Mouse (Mus musculus) gastrocnemius, postnatal 14 days (tissue): ENCODE data around the gene Synj2. TPM values are rescaled to one million over a fixed set of nuclear protein-coding genes. Genes with fewer than 3 reads are reported as not detected.

Experiments used
- DNase-seq: peaks from one replicate; pipeline ENCODE4 v3.0.0; 2021; ENCODE audit warnings: mixed read lengths
- intact Hi-C: fragments of 180-260 bp; cut with DNase I; formaldehyde crosslinking; loops from one replicate; pipeline ENCODE4 v1.15.1; 2025; ENCODE audit warnings: low total_unique reads
- total RNA-seq, 2 experiments: library from RNA; stranded (reverse); gene quantifications; 2 replicates each; pipeline ENCODE4 v1.2.3; 2021

Gene Synj2
- total RNA-seq, 2 experiments from 2014 or later = 28.9 to 44.4 TPM

GRCm38 (mm10) chr17:5929031-5929430 is 12.0 kb upstream of the Synj2 start:
- DNase-seq = no peak
- intact Hi-C loops = no loop called here

- no peak for DNase-seq
- intact Hi-C loops = no loop called here
Measured at GRCm38 (mm10) chr17:5932161-5932560, 8.9 kb upstream of the Synj2 start.

- intact Hi-C loops = no loop called here
- DNase-seq = peak; percentile 80
Measured at GRCm38 (mm10) chr17:5934554-5935324, 6.3 kb upstream of the Synj2 start.

GRCm38 (mm10) chr17:5935680-5936079 is 5.4 kb upstream of the Synj2 start:
- intact Hi-C loops = no loop called here
- DNase-seq = no peak

GRCm38 (mm10) chr17:5936276-5936675 is 4.8 kb upstream of the Synj2 start:
- no peak for DNase-seq
- intact Hi-C loops = no loop called here

- DNase-seq = no peak
- intact Hi-C loops = no loop called here
Measured at GRCm38 (mm10) chr17:5937441-5937840, 3.6 kb upstream of the Synj2 start.

- DNase-seq = no peak
- intact Hi-C loops = loop anchor here (5.0 kb wide), 2 partner anchors 47 to 77 kb away; no protein-coding TSS in a partner anchor
Measured at GRCm38 (mm10) chr17:5939871-5940270, 1.2 kb upstream of the Synj2 start.

- intact Hi-C loops = loop anchor here (5.0 kb wide), 2 partner anchors 47 to 77 kb away; no protein-coding TSS in a partner anchor
- DNase-seq = peak; percentile 85
Measured at GRCm38 (mm10) chr17:5940792-5941191, 288 bp upstream of the Synj2 start.

- no peak for DNase-seq
- intact Hi-C loops = loop anchor here (5.0 kb wide), 2 partner anchors 45 to 75 kb away; no protein-coding TSS in a partner anchor
Measured at GRCm38 (mm10) chr17:5942156-5942555, 1.1 kb downstream of the Synj2 start.

- no peak for DNase-seq
- intact Hi-C loops = loop anchor here (5.0 kb wide), 2 partner anchors 44 to 74 kb away; no protein-coding TSS in a partner anchor
Measured at GRCm38 (mm10) chr17:5943053-5943452, 2.0 kb downstream of the Synj2 start.

- no peak for DNase-seq
- intact Hi-C loops = no loop called here
Measured at GRCm38 (mm10) chr17:5947039-5947438, 6.0 kb downstream of the Synj2 start.

GRCm38 (mm10) chr17:5952455-5952854 is 11.4 kb downstream of the Synj2 start:
- no peak for DNase-seq

GRCm38 (mm10) chr17:5956350-5957000 is 15.4 kb downstream of the Synj2 start:
- intact Hi-C loops = no loop called here
- DNase-seq = no peak

More at GRCm38 (mm10) chr17:5952455-5952854, 11.4 kb downstream of the Synj2 start:
- intact Hi-C loops = no loop called here

GRCm38 (mm10) chr17:5957097-5957496 is 16.0 kb downstream of the Synj2 start:
- no peak for DNase-seq
- intact Hi-C loops = no loop called here

- intact Hi-C loops = no loop called here
- no peak for DNase-seq
Measured at GRCm38 (mm10) chr17:5958229-5958628, 17.1 kb downstream of the Synj2 start.

- intact Hi-C loops = no loop called here
- no peak for DNase-seq
Measured at GRCm38 (mm10) chr17:5958636-5959035, 17.6 kb downstream of the Synj2 start.

GRCm38 (mm10) chr17:5959096-5959495 is 18.0 kb downstream of the Synj2 start:
- intact Hi-C loops = no loop called here
- no peak for DNase-seq

- intact Hi-C loops = no loop called here
Measured at GRCm38 (mm10) chr17:5959802-5960201, 18.7 kb downstream of the Synj2 start.

GRCm38 (mm10) chr17:5963766-5964165 is 22.7 kb downstream of the Synj2 start:
- intact Hi-C loops = no loop called here
- DNase-seq = no peak

More at GRCm38 (mm10) chr17:5959802-5960201, 18.7 kb downstream of the Synj2 start:
- peak; percentile 58 for DNase-seq

GRCm38 (mm10) chr17:5965084-5965781 is 24.2 kb downstream of the Synj2 start:
- intact Hi-C loops = no loop called here
- DNase-seq = no peak
